Mouse (Mus musculus) MEL (cell line): ENCODE measurements around the gene Atp6v0a1. TPM values are rescaled to one million over a fixed set of nuclear protein-coding genes. Genes with fewer than 3 reads are reported as not detected.

ENCODE experiments used
- DNase-seq: peaks from one replicate; pipeline ENCODE4 v3.0.0; 2011; ENCODE audit warnings: low read depth, low spot score
- H3K27ac ChIP-seq: 2 replicates; pipeline ENCODE4 v1.5.1; 2012; ENCODE audit warnings: low read depth, mild to moderate bottlenecking, control low read depth, low read length, moderate library complexity; ENCODE audit not compliant: control insufficient read depth
- H3K27me3 ChIP-seq, 2 experiments: fragments of 150-350 bp in 1 of 2; sonication (generic) in 1 of 2; 2 replicates each; pipeline ENCODE4 v1.6.1; 2012; ENCODE audit warnings: low read length in 2 of 2, mild to moderate bottlenecking in 2 of 2, improper control_type of control experiment in 1 of 2, moderate library complexity in 1 of 2; ENCODE audit not compliant: insufficient read depth in 2 of 2, control insufficient read depth in 1 of 2
- H3K36me3 ChIP-seq, 2 experiments: 2 replicates each; pipeline ENCODE4 v1.6.1; 2012 to 2014; ENCODE audit warnings: low read length in 2 of 2, improper control_type of control experiment in 1 of 2, inconsistent platforms in 1 of 2, mild to moderate bottlenecking in 1 of 2; ENCODE audit not compliant: insufficient read depth in 2 of 2, control insufficient read depth in 1 of 2
- H3K4me1 ChIP-seq, 2 experiments: fragments of 150-350 bp in 1 of 2; sonication (generic) in 1 of 2; 2 replicates each; pipeline ENCODE4 v1.6.1; 2012; ENCODE audit warnings: low read length in 2 of 2, improper control_type of control experiment in 1 of 2, mild to moderate bottlenecking in 1 of 2; ENCODE audit not compliant: insufficient read depth in 2 of 2, control insufficient read depth in 1 of 2
- H3K4me3 ChIP-seq, 2 experiments: fragments of 150-350 bp in 1 of 2; sonication (generic) in 1 of 2; 2 replicates each; pipeline ENCODE4 v1.5.1; 2012; ENCODE audit warnings: low read depth in 2 of 2, low read length in 2 of 2, mild to moderate bottlenecking in 2 of 2, moderate library complexity in 2 of 2, control low read depth in 1 of 2, improper control_type of control experiment in 1 of 2; ENCODE audit not compliant: control insufficient read depth in 1 of 2, insufficient read depth in 1 of 2
- H3K79me2 ChIP-seq: 2 replicates; pipeline ENCODE4 v1.6.1; 2012; ENCODE audit warnings: mild to moderate bottlenecking, low read length, moderate library complexity; ENCODE audit not compliant: control insufficient read depth, poor library complexity, insufficient read depth
- H3K9ac ChIP-seq: 2 replicates; pipeline ENCODE4 v1.6.1; 2012; ENCODE audit warnings: low read depth, mild to moderate bottlenecking, control low read depth, low read length, moderate library complexity; ENCODE audit not compliant: control insufficient read depth, poor library complexity, severe bottlenecking
- H3K9me3 ChIP-seq: fragments of 150-350 bp; sonication (generic); replicated peaks from 2 replicates; pipeline ENCODE4 v1.6.1; 2012; ENCODE audit warnings: mild to moderate bottlenecking, low read length, improper control_type of control experiment, moderate library complexity; ENCODE audit not compliant: insufficient read depth
- BHLHE40 ChIP-seq: IDR thresholded peaks from 2 replicates; pipeline ENCODE4 v1.6.1; 2012; ENCODE audit warnings: low read depth, mild to moderate bottlenecking, inconsistent platforms, low read length, improper control_type of control experiment, borderline replicate concordance
- CHD2 ChIP-seq: IDR thresholded peaks from 2 replicates; pipeline ENCODE4 v1.6.1; 2011; ENCODE audit warnings: low read length, improper control_type of control experiment
- E2F4 ChIP-seq: IDR thresholded peaks from 2 replicates; pipeline ENCODE4 v1.6.1; 2011; ENCODE audit warnings: low read depth, low read length, improper control_type of control experiment, borderline replicate concordance
- ELF1 ChIP-seq: IDR thresholded peaks from 2 replicates; pipeline ENCODE4 v1.6.1; 2014; ENCODE audit warnings: low read depth, mild to moderate bottlenecking, inconsistent platforms, low read length, improper control_type of control experiment, moderate library complexity
- EP300 ChIP-seq, 2 experiments: IDR thresholded peaks; 2 replicates each; pipeline ENCODE4 v1.6.1; 2011; ENCODE audit warnings: improper control_type of control experiment in 2 of 2, low read length in 2 of 2, low read depth in 1 of 2, mild to moderate bottlenecking in 1 of 2
- ETS1 ChIP-seq: IDR thresholded peaks from 2 replicates; pipeline ENCODE4 v1.6.1; 2012; ENCODE audit warnings: low read depth, mild to moderate bottlenecking, inconsistent platforms, low read length, improper control_type of control experiment, moderate library complexity
- MEF2A ChIP-seq: IDR thresholded peaks from 2 replicates; pipeline ENCODE4 v1.6.1; 2014; ENCODE audit warnings: low read depth, mild to moderate bottlenecking, inconsistent platforms, low read length, improper control_type of control experiment; ENCODE audit not compliant: poor library complexity, insufficient replicate concordance, severe bottlenecking; ENCODE audit errors: extremely low read depth
- MYC ChIP-seq: IDR thresholded peaks from 2 replicates; pipeline ENCODE4 v1.6.1; 2011; ENCODE audit warnings: low read depth, mild to moderate bottlenecking, low read length, improper control_type of control experiment, moderate library complexity
- NELFE ChIP-seq: IDR thresholded peaks from 2 replicates; pipeline ENCODE4 v1.6.1; 2011; ENCODE audit warnings: low read depth, low read length, improper control_type of control experiment
- POLR2AphosphoS2 ChIP-seq: IDR thresholded peaks from 2 replicates; pipeline ENCODE4 v1.6.1; 2011; ENCODE audit warnings: low read length, improper control_type of control experiment
- POLR2AphosphoS5 ChIP-seq: IDR thresholded peaks from 2 replicates; pipeline ENCODE4 v1.6.1; 2012; ENCODE audit warnings: low read depth, borderline replicate concordance, mild to moderate bottlenecking, inconsistent platforms, low read length, moderate library complexity, mixed read lengths
- RCOR1 ChIP-seq: IDR thresholded peaks from 2 replicates; pipeline ENCODE4 v1.6.1; 2012; ENCODE audit warnings: low read depth, mild to moderate bottlenecking, inconsistent platforms, low read length, improper control_type of control experiment
- SIN3A ChIP-seq: IDR thresholded peaks from 2 replicates; pipeline ENCODE4 v1.6.1; 2012; ENCODE audit warnings: low read length, improper control_type of control experiment, inconsistent platforms
- SMC3 ChIP-seq: IDR thresholded peaks from 2 replicates; pipeline ENCODE4 v1.6.1; 2011; ENCODE audit warnings: low read depth, low read length, improper control_type of control experiment
- TAL1 ChIP-seq: IDR thresholded peaks from 2 replicates; pipeline ENCODE4 v1.6.1; 2012; ENCODE audit warnings: mild to moderate bottlenecking, inconsistent platforms, low read length, moderate library complexity, mixed read lengths
- TBP ChIP-seq: IDR thresholded peaks from 2 replicates; pipeline ENCODE4 v1.8.0; 2011; ENCODE audit warnings: low read depth, low read length, improper control_type of control experiment
- ZC3H11A ChIP-seq: IDR thresholded peaks from 2 replicates; pipeline ENCODE4 v1.6.1; 2012; ENCODE audit warnings: low read depth, mild to moderate bottlenecking, inconsistent platforms, low read length, improper control_type of control experiment
- ZKSCAN1 ChIP-seq: IDR thresholded peaks from 2 replicates; pipeline ENCODE4 v1.6.1; 2012; ENCODE audit warnings: low read depth, mild to moderate bottlenecking, inconsistent platforms, low read length, improper control_type of control experiment, moderate library complexity
- ZMIZ1 ChIP-seq: IDR thresholded peaks from 2 replicates; pipeline ENCODE4 v1.6.1; 2012; ENCODE audit warnings: low read depth, mild to moderate bottlenecking, inconsistent platforms, low read length, improper control_type of control experiment, moderate library complexity
- polyA plus RNA-seq, 2 experiments: library from polyadenylated mRNA; stranded (reverse) in 1 of 2; unstranded in 1 of 2; fragments of >175 nt in 1 of 2; fragments of >200 nt in 1 of 2; gene quantifications; 2 replicates each; pipeline versions ENCODE4 v1.2.1 to v1.2.4; 2012; ENCODE audit warnings: low replicate concordance in 2 of 2, low read depth in 1 of 2; ENCODE audit not compliant: insufficient read length in 2 of 2, insufficient read depth in 1 of 2, missing spikeins in 1 of 2
- total RNA-seq: library from RNA; depleted of rRNA; stranded (reverse); fragments of 300-350 nt; gene quantifications from 2 replicates; pipeline ENCODE4 v1.2.3, GENCODE M21; 2012

Gene Atp6v0a1
- total and polyA plus RNA-seq, 3 experiments = 12.8 to 23.2 TPM; not detected in 1

GRCm38 (mm10) chr11:100970557-100970937, 38.7 kb upstream of the Atp6v0a1 start, which contains the start of gene Cavin1:
Cavin1 (minus strand) TSS chr11:100970887.
- Histone ChIP-seq H3K9ac (no peak within 1 kb of the TSS), H3K9me3 (no peaks in the 10 kb centered on the region), H3K4me3 (no peak within 1 kb of the TSS), H3K27ac (no peak within 1 kb of the TSS), H3K27me3 (peaks cover 4 to 5% of the 10 kb centered on the region in 2 experiments; a peak in 3 of 4 replicates)
- no peak for TF ChIP-seq RCOR1
- no peak for TF ChIP-seq MYC
- no peak for TF ChIP-seq ETS1
- no peak for TF ChIP-seq ELF1
- no peak for TF ChIP-seq E2F4
- TF ChIP-seq ZMIZ1 = no peak
- no peak for TF ChIP-seq EP300 (IDR thresholded peaks at IDR 0.05; ENCODE audit: low read depth in 1 of 2, low read length in 2 of 2)
- no peak for TF ChIP-seq ZKSCAN1
- no peak for TF ChIP-seq POLR2AphosphoS5
- no peak for TF ChIP-seq SMC3
- TF ChIP-seq NELFE = no peak
- no peak for TF ChIP-seq CHD2
- no peak for TF ChIP-seq TBP
- TF ChIP-seq SIN3A = no peak
- no peak for TF ChIP-seq TAL1
- TF ChIP-seq, all 39 proteins: peak for 0
- DNase-seq = no peak
- no peaks in the 10 kb centered on the region for H3K79me2 ChIP-seq
- peaks cover 0 to 2% of the 10 kb centered on the region in 2 experiments; a peak in 1 of 4 replicates for H3K36me3 ChIP-seq
- peaks cover 2 to 5% of the 10 kb centered on the region in 2 experiments for H3K4me1 ChIP-seq

GRCm38 (mm10) chr11:100971455-100971854, 37.8 kb upstream of the Atp6v0a1 start:
- no peak for DNase-seq
- H3K9me3 ChIP-seq = no peaks in the 10 kb centered on the region
- H3K4me1 ChIP-seq = no peaks in the 10 kb centered on the region
- H3K27me3 ChIP-seq = peaks cover 5 to 6% of the 10 kb centered on the region in 2 experiments; a peak in 3 of 4 replicates
- no peaks in the 10 kb centered on the region for H3K36me3 ChIP-seq
- H3K79me2 ChIP-seq = no peaks in the 10 kb centered on the region
- no peak for TF ChIP-seq MEF2A
- no peak for TF ChIP-seq EP300 (IDR thresholded peaks at IDR 0.05; ENCODE audit: low read depth in 1 of 2, low read length in 2 of 2)
- no peak for TF ChIP-seq POLR2AphosphoS2
- TF ChIP-seq TBP = no peak
- no peak for TF ChIP-seq ZC3H11A
- no peak for TF ChIP-seq CHD2
- no peak for TF ChIP-seq BHLHE40
- no peak for TF ChIP-seq MYC
- no peak overlapping the region for H3K9ac ChIP-seq
- no peak overlapping the region for H3K27ac ChIP-seq
- no peak overlapping the region for H3K4me3 ChIP-seq
